Mouse (Mus musculus) bone marrow macrophage, adult 2 months (primary cell): ENCODE data around the gene Cldn14. TPM values are rescaled to one million over a fixed set of nuclear protein-coding genes. Genes with fewer than 3 reads are reported as not detected.
"Not testable (repeated sequence)": the region's sequence is repeated elsewhere in the genome, so short reads cannot be mapped to it uniquely, and the experiment has no call there.

ENCODE experiments used
- H3K27ac ChIP-seq: 2 replicates; pipeline ENCODE4 v1.5.1; 2012; ENCODE audit warnings: low read depth, low read length; ENCODE audit not compliant: insufficient read depth
- H3K4me1 ChIP-seq: 2 replicates; pipeline ENCODE4 v1.6.1; 2012; ENCODE audit warnings: low read length; ENCODE audit not compliant: control insufficient read depth, insufficient read depth
- H3K4me3 ChIP-seq: 2 replicates; pipeline ENCODE4 v1.5.1; 2012; ENCODE audit warnings: mild to moderate bottlenecking, low read length, moderate library complexity; ENCODE audit not compliant: insufficient read depth
- CTCF ChIP-seq: IDR thresholded peaks from 2 replicates; pipeline ENCODE4 v1.5.1; 2012; ENCODE audit warnings: low read depth, mild to moderate bottlenecking, low read length, moderate library complexity
- POLR2A ChIP-seq: IDR thresholded peaks from 2 replicates; pipeline ENCODE4 v1.6.1; 2012; ENCODE audit warnings: mild to moderate bottlenecking, low read depth, low read length, borderline replicate concordance
- polyA plus RNA-seq: library from polyadenylated mRNA; stranded (reverse); fragments of >200 nt; gene quantifications from 2 replicates; pipeline ENCODE4 v1.2.4, GENCODE M21; 2012; ENCODE audit not compliant: missing spikeins, insufficient read depth, insufficient read length

The Cldn14 gene
- polyA plus RNA-seq, 1 experiment = not detected

DNA sequence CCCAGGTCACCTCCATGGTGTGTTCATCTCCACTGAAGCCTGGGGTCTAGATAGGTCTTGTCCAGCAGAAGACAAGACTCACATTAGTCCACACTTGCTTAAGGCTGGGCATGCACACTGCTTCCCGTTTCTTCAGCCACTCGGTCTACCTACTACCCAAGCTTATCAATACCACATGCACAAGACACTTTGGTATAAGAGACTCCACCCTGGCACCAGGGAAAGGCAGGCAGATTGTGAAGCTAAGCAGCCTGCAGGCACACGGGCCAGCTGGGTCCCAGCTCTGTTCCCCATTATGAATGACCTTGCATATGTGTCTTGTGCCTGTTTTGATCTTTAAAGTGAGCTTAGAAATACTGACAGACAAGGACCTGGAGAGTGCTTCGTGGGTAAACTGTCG lies 719 bp upstream of the Cldn14 start:
- H3K4me1 ChIP-seq = 0 out of 2 replicates have a peak, but pooled peaks cover 6% of the 10 kb centered on the region
- H3K27ac ChIP-seq = no peak overlapping the region
- no peak overlapping the region for H3K4me3 ChIP-seq
- TF ChIP-seq CTCF (no peak), POLR2A (no peak)

DNA sequence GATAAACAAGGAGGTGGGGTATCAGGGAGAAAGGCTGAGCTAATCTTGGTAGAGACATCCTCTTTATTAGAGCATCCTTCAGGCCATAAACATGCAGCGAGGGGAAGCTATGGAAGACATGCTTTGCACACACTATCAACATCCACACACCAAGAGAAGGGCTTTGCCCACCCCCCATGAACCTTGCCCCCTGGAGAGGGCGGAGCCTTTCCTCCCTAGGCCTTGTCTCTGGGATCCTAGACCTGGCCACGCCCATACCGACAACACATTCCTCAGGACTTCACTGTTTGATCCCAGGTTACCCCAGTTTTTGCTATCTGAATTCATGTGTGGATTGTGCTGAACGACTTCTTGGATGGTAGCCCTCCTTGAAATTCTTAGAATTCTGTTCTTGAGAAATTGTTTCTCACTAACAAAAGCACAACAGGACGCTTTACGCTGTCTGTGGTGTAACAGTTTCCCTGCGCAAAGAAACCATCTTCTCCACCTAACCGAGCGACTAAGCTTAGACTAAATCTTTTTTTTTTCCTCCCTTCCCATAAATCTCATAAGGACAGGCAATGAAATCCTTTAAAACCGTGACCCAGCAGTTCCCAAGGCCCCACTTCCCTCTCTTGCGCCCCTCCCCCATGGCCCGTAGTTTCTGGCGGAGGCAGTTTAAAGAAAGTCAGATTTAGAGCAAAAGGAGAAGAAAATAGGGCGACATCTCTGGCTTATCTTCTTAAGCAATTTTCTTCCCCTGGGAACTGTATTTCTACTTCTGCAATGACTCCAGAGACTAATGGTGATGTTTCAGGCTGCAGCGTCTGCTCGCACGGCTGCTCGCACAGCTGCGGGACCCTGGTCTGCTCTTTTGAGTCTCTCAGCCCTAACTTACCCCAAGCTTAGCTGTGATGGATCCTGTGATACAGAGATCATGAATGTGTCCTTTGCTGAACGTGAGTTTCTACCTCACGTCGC lies 1.7 kb downstream of the Cldn14 start:
- TF ChIP-seq POLR2A = no peak
- no peak for TF ChIP-seq CTCF
- no peak overlapping the region for H3K4me3 ChIP-seq
- H3K4me1 ChIP-seq = 0 out of 2 replicates have a peak, but pooled peaks cover 6% of the 10 kb centered on the region
- no peak overlapping the region for H3K27ac ChIP-seq

DNA sequence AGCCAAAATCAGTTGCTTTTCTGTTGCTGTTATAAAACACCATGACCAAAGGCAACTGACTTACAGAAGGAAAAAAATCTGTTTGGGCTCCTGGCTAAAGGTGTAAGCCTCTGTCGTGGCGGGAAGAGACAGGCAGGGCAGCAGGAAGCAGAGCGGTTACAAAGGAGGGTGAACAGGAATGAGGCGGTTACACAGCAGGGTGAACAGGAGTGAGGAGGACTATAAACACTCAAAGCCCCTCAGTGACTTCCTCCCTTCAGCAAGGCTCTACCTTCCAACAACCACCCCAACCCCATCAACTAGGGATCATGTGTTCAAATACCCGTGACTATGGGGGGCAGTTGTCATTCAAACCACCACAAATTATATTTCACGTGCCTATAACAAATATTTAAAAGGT lies 5.2 kb downstream of the Cldn14 start:
- Histone ChIP-seq H3K27ac (no peak overlapping the region), H3K4me1 (0 out of 2 replicates have a peak, but pooled peaks cover 6% of the 10 kb centered on the region), H3K4me3 (no peak overlapping the region)
- TF ChIP-seq POLR2A (no peak), CTCF (no peak)

DNA sequence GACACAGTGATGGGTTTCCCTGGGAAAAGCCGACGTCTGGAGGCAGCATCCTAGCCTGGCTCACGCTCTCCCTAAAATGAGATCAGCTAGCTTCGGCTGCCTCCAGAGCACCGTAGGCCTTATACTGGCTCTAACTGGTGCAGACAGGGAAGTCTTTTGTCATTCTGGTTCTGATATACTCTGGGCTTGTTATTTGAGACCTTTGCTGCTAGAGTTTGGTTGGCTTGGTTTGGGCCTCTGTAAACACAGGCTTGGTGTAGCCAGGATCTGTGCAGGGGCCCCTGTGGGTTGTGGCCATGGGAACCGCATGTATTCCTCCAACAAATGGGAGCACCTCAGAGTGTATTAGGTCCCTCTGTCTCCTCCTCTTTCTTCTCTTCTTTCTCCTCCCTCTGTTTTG lies 7.3 kb downstream of the Cldn14 start:
- Histone ChIP-seq H3K4me1 (no peaks in the 10 kb centered on the region), H3K27ac (no peak overlapping the region), H3K4me3 (no peak overlapping the region)
- TF ChIP-seq CTCF (no peak), POLR2A (no peak)

DNA sequence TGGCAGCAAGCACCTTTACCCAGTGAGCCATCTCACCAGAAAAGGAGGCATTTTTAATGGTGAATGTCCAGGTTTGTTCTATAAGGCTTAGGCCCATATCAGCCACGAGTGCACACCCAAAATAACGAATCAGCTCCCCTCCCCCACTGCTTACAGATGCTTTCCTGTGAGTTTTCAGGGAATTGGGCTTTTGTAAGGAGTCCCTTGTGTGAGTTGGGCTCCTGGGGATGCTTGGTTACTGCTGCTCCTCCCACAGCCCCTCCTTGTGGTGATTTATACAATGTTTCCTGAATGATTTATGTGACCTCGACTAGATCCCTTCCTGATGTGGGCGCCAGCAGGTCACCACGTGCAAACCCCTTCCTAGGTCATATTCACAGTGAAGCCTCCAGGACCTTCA lies 9.7 kb downstream of the Cldn14 start:
- Histone ChIP-seq H3K4me3 (no peak overlapping the region), H3K27ac (no peak overlapping the region), H3K4me1 (no peaks in the 10 kb centered on the region)
- TF ChIP-seq CTCF (no peak), POLR2A (no peak)

DNA sequence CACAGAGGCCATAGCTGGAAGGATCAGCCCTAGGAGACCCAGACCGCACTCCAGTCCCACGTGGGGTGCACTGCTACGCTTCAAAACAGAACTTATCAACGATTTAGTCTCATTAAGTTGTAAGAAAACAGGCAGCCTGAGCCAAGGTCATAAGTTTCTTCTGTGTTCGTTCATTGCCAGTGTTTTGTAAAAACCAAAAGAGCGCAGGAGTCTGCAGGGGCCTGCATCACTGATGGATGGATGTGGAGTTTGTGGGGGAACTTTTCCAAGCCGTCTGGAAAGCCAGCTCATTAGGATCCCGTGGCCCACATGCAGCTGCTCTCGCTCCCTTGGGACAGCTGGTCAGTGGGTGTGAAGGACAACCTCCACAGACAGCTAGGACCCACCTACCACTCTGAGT lies 25.1 kb downstream of the Cldn14 start:
- Histone ChIP-seq H3K27ac (no peak overlapping the region), H3K4me1 (peaks cover 5% of the 10 kb centered on the region; the same call in 1 of the 2 replicates), H3K4me3 (no peak overlapping the region)
- no peak for TF ChIP-seq CTCF
- no peak for TF ChIP-seq POLR2A

DNA sequence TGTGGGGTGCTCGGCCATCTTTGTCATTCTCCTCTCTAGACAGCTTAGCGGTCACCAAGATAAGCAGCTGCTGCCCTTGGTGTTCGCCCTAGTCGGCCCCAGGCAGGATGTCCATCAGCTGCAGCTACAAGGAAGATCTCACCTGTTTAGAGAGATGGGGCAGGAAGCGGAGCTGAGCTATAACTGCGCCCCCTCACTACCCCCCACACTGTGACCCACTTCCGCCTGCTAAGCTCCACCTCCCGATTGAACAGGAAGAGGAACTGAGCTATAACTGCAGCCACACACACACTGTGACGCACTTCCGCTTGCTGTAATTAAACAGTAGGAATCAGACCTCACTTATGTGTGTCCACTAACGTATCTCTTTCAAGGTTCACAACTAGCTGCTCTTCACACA lies 26.3 kb downstream of the Cldn14 start:
- Histone ChIP-seq H3K4me3 (no peak overlapping the region), H3K4me1 (peaks cover 7% of the 10 kb centered on the region; the same call in 1 of the 2 replicates), H3K27ac (no peak overlapping the region)
- TF ChIP-seq POLR2A (no peak), CTCF (no peak)

DNA sequence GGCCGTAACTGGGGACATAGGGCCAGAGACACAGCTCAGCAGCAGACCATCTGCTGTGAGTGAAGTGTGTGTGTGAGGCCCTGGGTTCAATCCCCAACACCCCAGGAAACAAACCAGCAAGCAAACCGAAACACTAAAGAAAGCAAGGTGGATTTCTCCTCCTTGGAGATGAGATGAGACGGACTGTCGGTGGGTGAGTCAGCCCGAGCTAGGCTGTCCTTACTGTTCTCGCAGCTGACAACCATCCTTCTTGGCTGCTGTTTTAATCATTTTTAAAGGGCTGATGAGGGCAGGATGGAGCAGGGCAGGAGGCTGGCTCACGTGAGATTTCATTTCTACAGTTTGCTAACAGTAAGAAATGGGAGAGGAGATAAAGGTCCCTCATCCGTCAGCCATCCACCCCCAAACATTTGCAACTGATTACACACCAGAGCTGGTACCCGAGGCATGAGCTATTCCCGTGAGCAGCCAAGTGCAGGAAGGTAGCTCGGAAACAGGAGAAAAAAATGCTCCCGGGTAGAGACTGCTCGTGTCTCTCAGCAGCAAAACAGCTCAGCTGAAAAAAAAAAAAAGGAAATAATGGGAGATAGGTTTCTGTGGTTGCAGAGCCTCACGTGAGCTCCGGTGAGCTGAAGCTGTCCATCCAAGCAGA lies 27.3 kb downstream of the Cldn14 start:
- no peak for TF ChIP-seq CTCF
- TF ChIP-seq POLR2A = no peak
- Histone ChIP-seq H3K4me3 (no peak overlapping the region), H3K27ac (no peak overlapping the region), H3K4me1 (peaks cover 7% of the 10 kb centered on the region; the same call in 1 of the 2 replicates)

DNA sequence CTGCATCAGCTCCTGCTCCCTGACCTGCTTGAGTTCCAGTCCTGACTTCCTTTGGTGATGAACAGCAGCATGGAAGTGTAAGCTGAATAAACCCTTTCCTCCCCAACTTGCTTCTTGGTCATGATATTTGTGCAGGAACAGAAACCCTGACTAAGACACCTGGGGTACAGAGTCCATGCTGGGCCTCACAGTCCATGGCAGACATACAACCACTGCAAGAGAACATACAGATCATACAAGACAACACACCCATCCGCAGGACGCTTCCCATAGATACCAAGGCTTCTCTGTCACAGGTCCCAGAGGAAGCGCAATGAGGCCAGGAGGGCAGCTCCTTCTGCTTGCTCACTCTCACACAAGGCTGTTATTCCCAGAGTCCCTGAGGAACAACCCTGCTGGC lies 28.3 kb downstream of the Cldn14 start:
- not testable (repeated sequence) for H3K27ac ChIP-seq, H3K4me1 ChIP-seq, H3K4me3 ChIP-seq

DNA sequence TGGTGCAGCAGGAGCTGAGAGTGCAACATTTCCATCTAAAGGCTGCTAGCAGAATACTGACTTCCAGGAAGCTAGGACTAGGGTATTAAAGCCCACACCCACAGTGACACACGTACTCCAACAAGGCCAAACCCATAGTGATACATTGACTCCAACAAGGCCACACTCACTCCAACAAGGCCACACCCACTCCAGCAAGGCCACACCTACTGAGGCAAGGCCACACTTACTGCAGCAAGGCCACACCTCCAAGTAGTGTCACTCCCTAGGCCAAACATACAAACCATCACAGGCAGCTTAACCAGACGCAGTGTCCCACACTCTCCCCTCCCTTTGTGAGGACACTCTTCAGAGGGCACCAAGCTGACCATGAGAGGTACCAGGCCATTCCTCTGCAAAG lies 29.3 kb downstream of the Cldn14 start:
- no peak overlapping the region for H3K27ac ChIP-seq
- H3K4me1 ChIP-seq = peaks cover 7% of the 10 kb centered on the region; the same call in 1 of the 2 replicates
- no peak overlapping the region for H3K4me3 ChIP-seq
- TF ChIP-seq POLR2A (no peak), CTCF (no peak)
